Mouse (Mus musculus): Measurements from ENCODE around the gene Smarcd2. TPM values are rescaled to one million over a fixed set of nuclear protein-coding genes. Genes with fewer than 3 reads are reported as not detected.

The Smarcd2 gene
- 75.6 and 78.1 TPM in 2 replicates for polyA plus RNA-seq (2011; ENCODE audit: insufficient read depth, insufficient read length, low read depth, missing spikeins)

DNA sequence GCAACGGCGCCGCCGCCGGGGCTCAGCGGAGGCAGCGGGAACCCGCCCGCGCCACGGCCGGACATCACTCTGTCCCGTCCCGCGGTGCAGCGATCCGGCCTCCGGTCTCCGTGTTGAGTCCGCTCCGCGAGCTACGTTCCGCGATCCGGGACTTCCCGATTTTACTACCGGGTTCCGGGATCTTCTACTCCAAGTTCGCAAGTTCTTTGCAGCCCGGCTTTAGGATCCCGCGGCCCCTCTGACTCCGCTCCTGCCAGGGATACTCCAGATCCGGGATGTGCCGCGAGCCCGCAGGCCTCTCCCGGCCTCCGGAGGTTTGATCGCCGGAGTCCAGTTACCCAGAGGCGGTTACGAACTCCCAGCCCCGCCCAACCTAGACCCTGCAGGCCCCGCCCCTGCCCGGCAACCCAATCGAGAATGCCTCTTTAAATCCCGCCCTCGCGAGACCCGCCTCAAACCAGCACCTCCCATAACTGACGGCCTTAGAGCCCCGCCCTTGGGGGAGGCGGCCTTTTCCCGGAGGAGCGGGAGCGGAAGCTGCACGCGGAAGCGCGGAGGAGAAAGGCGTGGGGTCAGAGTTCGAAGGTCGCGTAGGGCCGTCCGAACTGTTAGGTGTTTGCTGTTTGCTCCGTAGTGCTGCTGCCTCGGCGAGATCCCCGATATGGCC is at the start of gene Smarcd2:
Smarcd2 (minus strand) TSS at position 329 of the 667 bp plus-strand sequence.
- Histone ChIP-seq H3K36me3 (ENCODE audit: control insufficient read depth, insufficient read depth, low read length, poor library complexity, severe bottlenecking) (no peaks in the 10 kb centered on the region), H3K9me3 (replicated peaks; ENCODE audit: control insufficient read depth, insufficient read depth, low read length, poor library complexity, severe bottlenecking) (no peaks in the 10 kb centered on the region), H3K4me1 (ENCODE audit: control insufficient read depth, insufficient read depth, low read length) (peaks cover 8% of the 10 kb centered on the region), H3K27me3 (ENCODE audit: control insufficient read depth, insufficient read depth, low read length, poor library complexity, severe bottlenecking) (no peaks in the 10 kb centered on the region), H3K9ac (ENCODE audit: low read depth, poor library complexity, severe bottlenecking) (peak within 1 kb of the TSS; percentile 98), H3K27ac (ENCODE audit: insufficient read depth, low read length) (peak within 1 kb of the TSS; percentile 66), H3K4me3 (ENCODE audit: low read depth, low read length) (peak within 1 kb of the TSS; percentile 95)
- no peak for TF ChIP-seq CTCF (IDR thresholded peaks at IDR 0.05; ENCODE audit: low read depth, low read length)
- TF ChIP-seq POLR2A (IDR thresholded peaks at IDR 0.05; ENCODE audit: insufficient read depth, low read length) = peak; percentile 62

DNA sequence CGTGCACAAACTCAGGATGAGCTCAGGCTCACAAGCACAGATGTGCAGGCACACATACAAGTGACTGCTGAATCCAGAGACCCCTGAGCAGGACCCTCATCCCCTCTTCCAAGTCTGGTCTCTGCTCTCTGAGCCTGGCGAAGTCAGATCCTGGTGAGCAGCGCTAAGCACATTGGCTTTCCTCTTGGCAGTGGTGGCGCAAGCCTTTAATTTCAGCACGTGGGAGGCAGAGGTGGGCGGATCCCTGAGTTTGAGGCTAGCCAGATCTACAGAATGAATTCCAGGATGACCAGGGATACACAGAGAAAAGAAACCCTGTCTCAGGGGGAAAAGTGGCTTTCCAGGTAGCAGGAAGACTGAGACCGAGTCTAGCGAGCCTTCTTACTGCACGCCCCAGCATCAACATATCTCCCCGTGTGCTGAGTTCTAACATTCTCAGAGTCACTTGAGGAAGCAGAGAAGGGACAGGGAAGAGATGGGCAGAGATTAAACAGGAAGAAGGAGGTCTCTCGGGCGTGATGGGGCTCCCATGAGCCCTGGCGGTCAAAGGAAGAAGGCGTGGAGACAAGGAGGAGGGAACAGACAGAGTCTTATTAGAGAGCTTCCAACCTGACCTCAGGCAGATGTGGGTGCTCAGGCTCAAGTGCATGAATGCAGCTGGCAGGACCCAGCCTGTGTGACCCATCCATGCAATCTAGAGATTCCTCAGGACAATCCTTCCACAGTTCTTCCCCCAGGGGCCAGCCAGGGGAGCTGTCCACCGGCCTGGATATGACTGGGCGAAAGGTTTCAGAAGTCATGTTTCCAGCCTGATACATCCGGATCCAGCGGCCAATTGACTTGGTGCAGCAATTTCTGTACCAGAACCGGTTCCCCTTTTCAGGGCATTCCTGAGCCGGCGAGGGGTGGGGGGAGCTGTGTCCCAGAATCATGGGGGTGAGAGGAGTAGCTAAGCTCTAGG is 45.9 kb upstream of the Smarcd2 start:
- Histone ChIP-seq H3K27ac (ENCODE audit: insufficient read depth, low read length) (no peak overlapping the region), H3K9ac (ENCODE audit: low read depth, poor library complexity, severe bottlenecking) (no peak overlapping the region), H3K4me1 (ENCODE audit: control insufficient read depth, insufficient read depth, low read length) (peaks cover 3% of the 10 kb centered on the region), H3K9me3 (replicated peaks; ENCODE audit: control insufficient read depth, insufficient read depth, low read length, poor library complexity, severe bottlenecking) (no peaks in the 10 kb centered on the region), H3K27me3 (ENCODE audit: control insufficient read depth, insufficient read depth, low read length, poor library complexity, severe bottlenecking) (no peaks in the 10 kb centered on the region), H3K36me3 (ENCODE audit: control insufficient read depth, insufficient read depth, low read length, poor library complexity, severe bottlenecking) (no peaks in the 10 kb centered on the region), H3K4me3 (ENCODE audit: low read depth, low read length) (no peak overlapping the region)
- no peak for TF ChIP-seq POLR2A (IDR thresholded peaks at IDR 0.05; ENCODE audit: insufficient read depth, low read length)
- no peak for TF ChIP-seq EP300 (IDR thresholded peaks at IDR 0.05; ENCODE audit: insufficient read depth, low read depth, low read length)
- no peak for TF ChIP-seq CTCF (IDR thresholded peaks at IDR 0.05; ENCODE audit: low read depth, low read length)

DNA sequence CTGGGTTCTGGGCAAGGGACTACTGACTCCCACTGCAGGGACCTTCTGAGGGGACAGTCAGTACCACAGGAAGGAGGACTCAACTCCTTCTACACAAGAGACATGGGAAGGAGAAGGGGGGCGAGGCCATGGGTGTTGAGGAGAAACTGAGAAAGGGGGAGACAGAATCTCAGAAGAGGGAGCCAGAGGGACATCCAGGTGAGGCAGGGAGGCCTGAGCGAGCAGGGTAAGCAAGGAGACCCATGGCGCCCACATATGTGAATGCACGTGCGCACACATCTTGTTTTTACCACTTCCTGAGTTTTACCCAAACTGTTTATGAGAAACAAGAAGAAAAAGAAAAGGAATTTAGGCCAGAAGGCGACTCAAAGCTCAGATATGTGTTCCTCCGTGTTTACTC is 45.0 kb upstream of the Smarcd2 start:
- Histone ChIP-seq H3K27ac (ENCODE audit: insufficient read depth, low read length) (no peak overlapping the region), H3K9me3 (replicated peaks; ENCODE audit: control insufficient read depth, insufficient read depth, low read length, poor library complexity, severe bottlenecking) (no peaks in the 10 kb centered on the region), H3K27me3 (ENCODE audit: control insufficient read depth, insufficient read depth, low read length, poor library complexity, severe bottlenecking) (no peaks in the 10 kb centered on the region), H3K4me1 (ENCODE audit: control insufficient read depth, insufficient read depth, low read length) (peaks cover 3% of the 10 kb centered on the region), H3K4me3 (ENCODE audit: low read depth, low read length) (no peak overlapping the region), H3K36me3 (ENCODE audit: control insufficient read depth, insufficient read depth, low read length, poor library complexity, severe bottlenecking) (no peaks in the 10 kb centered on the region), H3K9ac (ENCODE audit: low read depth, poor library complexity, severe bottlenecking) (no peak overlapping the region)
- no peak for TF ChIP-seq CTCF (IDR thresholded peaks at IDR 0.05; ENCODE audit: low read depth, low read length)
- TF ChIP-seq EP300 (IDR thresholded peaks at IDR 0.05; ENCODE audit: insufficient read depth, low read depth, low read length) = no peak
- TF ChIP-seq POLR2A (IDR thresholded peaks at IDR 0.05; ENCODE audit: insufficient read depth, low read length) = no peak

DNA sequence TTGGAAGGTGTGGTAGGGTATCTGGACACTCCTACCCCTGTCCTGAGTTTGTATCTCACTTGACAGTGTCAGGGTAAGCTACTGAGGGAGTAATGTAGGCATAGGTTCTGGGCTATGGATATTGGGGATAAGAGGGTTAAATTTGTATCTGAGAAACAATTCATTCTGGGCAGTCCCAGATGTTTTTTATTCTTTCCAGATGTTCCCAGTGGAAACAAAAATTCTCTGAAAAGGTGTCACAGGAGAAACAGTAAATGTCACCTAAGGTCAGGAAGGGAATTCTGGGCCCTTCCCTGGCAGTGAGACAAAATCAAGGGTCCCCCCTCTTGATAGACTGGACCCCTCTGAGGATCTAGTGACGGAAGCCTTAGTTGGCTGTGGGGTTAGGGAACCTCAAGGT is 43.6 kb upstream of the Smarcd2 start:
- TF ChIP-seq POLR2A (IDR thresholded peaks at IDR 0.05; ENCODE audit: insufficient read depth, low read length) = no peak
- no peak for TF ChIP-seq EP300 (IDR thresholded peaks at IDR 0.05; ENCODE audit: insufficient read depth, low read depth, low read length)
- TF ChIP-seq CTCF (IDR thresholded peaks at IDR 0.05; ENCODE audit: low read depth, low read length) = no peak
- no peak overlapping the region for H3K9ac ChIP-seq (ENCODE audit: low read depth, poor library complexity, severe bottlenecking)
- H3K9me3 ChIP-seq (replicated peaks; ENCODE audit: control insufficient read depth, insufficient read depth, low read length, poor library complexity, severe bottlenecking) = no peaks in the 10 kb centered on the region
- peaks cover 3% of the 10 kb centered on the region for H3K4me1 ChIP-seq (ENCODE audit: control insufficient read depth, insufficient read depth, low read length)
- H3K27me3 ChIP-seq (ENCODE audit: control insufficient read depth, insufficient read depth, low read length, poor library complexity, severe bottlenecking) = no peaks in the 10 kb centered on the region
- no peaks in the 10 kb centered on the region for H3K36me3 ChIP-seq (ENCODE audit: control insufficient read depth, insufficient read depth, low read length, poor library complexity, severe bottlenecking)
- no peak overlapping the region for H3K27ac ChIP-seq (ENCODE audit: insufficient read depth, low read length)
- H3K4me3 ChIP-seq (ENCODE audit: low read depth, low read length) = no peak overlapping the region

DNA sequence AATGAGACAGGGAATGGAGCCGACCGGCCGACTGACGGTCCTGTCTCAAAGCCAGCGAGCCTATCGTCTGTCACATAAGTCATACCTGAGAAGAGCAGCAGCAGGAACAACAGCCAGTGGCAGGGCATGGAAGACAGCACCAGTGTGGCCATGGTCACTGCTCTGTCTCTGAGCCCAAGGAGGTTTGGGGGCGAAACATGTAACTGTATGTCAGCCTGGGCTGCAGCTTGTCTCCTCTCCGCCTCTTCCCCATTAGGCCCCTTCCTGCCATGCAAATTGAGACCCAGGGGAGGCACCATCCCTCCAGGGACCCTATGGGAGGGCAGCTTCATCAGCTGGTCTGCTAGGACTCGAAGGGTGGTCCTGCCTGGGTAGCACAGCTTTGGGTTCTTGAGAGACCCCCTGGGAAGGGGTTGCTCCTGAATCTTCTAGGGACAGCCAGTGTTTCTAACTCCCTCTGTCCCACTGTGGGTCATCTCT is 41.6 kb upstream of the Smarcd2 start, which contains the start of gene Cd79b:
Cd79b (minus strand) TSS at position 430 of the 480 bp plus-strand sequence.
- Histone ChIP-seq H3K36me3 (ENCODE audit: control insufficient read depth, insufficient read depth, low read length, poor library complexity, severe bottlenecking) (no peaks in the 10 kb centered on the region), H3K4me1 (ENCODE audit: control insufficient read depth, insufficient read depth, low read length) (no peaks in the 10 kb centered on the region), H3K9me3 (replicated peaks; ENCODE audit: control insufficient read depth, insufficient read depth, low read length, poor library complexity, severe bottlenecking) (no peaks in the 10 kb centered on the region), H3K9ac (ENCODE audit: low read depth, poor library complexity, severe bottlenecking) (no peak within 1 kb of the TSS), H3K4me3 (ENCODE audit: low read depth, low read length) (no peak within 1 kb of the TSS), H3K27me3 (ENCODE audit: control insufficient read depth, insufficient read depth, low read length, poor library complexity, severe bottlenecking) (no peaks in the 10 kb centered on the region), H3K27ac (ENCODE audit: insufficient read depth, low read length) (no peak within 1 kb of the TSS)
- TF ChIP-seq POLR2A (IDR thresholded peaks at IDR 0.05; ENCODE audit: insufficient read depth, low read length) (no peak), EP300 (IDR thresholded peaks at IDR 0.05; ENCODE audit: insufficient read depth, low read depth, low read length) (no peak), CTCF (IDR thresholded peaks at IDR 0.05; ENCODE audit: low read depth, low read length) (no peak)

All from ES-Bruce4 (cell line).